Mouse (Mus musculus) common myeloid progenitor, adult 5-6 weeks (primary cell): ENCODE data around the gene Pef1. TPM values are rescaled to one million over a fixed set of nuclear protein-coding genes. Genes with fewer than 3 reads are reported as not detected.

ENCODE experiments used
- ATAC-seq: replicated peaks from 2 replicates; pipeline ENCODE4 v1.8.0; 2016; ENCODE audit warnings: low read depth, mild to moderate bottlenecking, moderate TSS enrichment, inconsistent platforms; ENCODE audit not compliant: poor library complexity, severe bottlenecking
- total RNA-seq: library from RNA; stranded (forward); fragments of 200-1000, 187-1606 nt; gene quantifications from 2 replicates; pipeline ENCODE4 v1.2.3, GENCODE M21; 2017

Pef1 gene
- 14.0 and 14.9 TPM in 2 replicates for total RNA-seq

DNA sequence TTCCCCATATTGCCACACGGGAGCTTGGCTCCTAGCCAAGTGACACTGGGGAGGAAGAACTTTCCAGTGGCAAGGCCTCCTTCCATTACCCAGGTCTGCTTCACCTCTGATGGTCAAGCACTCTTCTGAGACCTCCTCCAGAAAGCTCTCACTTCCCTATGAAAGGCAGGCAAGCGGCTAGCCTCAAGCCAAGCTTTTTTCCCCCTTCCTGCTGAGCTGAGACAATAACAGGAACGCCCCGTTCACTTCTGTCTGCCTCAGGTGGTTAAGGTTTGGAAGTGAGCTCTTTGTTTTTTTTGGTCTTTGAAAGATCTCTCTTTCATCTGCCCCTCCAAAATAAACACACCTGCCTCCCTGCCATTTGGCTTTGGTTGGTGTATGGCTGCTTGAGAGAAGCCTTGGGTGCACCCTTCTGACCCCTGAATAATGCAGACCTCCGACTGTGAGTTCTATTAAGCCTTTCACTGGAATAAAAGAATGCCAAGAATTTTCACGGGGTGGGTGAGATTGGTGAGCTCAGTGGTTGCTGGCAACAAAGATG is at the start of gene Pef1:
Pef1 (plus strand) TSS at position 448 of the 541 bp plus-strand sequence.
- peak; percentile 39; the same call in 1 of the 2 replicates for ATAC-seq

- ATAC-seq, result no peak
Measured at GRCm38 (mm10) chr4:130053111-130053510, 49.2 kb upstream of the Pef1 start.

- no peak for ATAC-seq
Measured at GRCm38 (mm10) chr4:130054727-130055126, 47.6 kb upstream of the Pef1 start.

GRCm38 (mm10) chr4:130055160-130056010 is 47.0 kb upstream of the Pef1 start:
- no peak for ATAC-seq

- no peak for ATAC-seq
Measured at GRCm38 (mm10) chr4:130056011-130056322, 46.4 kb upstream of the Pef1 start.

- ATAC-seq, result no peak
Measured at GRCm38 (mm10) chr4:130056471-130056870, 45.9 kb upstream of the Pef1 start.

DNA sequence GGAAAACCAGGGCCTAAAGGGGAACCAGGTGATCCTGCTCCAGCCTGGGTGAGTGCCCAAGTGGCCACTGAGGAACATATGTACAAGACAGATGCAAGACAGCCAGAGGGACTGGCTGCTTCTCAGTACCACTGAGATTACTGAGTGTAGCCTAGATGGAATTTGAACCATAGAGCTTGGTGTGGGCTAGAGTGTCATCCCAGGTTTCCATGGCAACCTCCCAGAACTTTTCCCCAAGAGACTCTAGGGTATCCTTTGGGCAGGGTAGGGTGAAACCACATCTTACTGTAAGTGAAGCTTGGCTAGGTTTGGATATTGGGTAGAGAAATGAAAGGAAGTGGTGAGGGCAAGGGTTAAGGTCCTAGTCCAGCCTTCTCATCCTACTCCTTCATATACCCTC is 41.4 kb upstream of the Pef1 start:
- no peak for ATAC-seq

GRCm38 (mm10) chr4:130063191-130063590 is 39.2 kb upstream of the Pef1 start:
- no peak for ATAC-seq

- no peak; the same call in 1 of the 2 replicates for ATAC-seq
Measured at GRCm38 (mm10) chr4:130066816-130067215, 35.5 kb upstream of the Pef1 start.

DNA sequence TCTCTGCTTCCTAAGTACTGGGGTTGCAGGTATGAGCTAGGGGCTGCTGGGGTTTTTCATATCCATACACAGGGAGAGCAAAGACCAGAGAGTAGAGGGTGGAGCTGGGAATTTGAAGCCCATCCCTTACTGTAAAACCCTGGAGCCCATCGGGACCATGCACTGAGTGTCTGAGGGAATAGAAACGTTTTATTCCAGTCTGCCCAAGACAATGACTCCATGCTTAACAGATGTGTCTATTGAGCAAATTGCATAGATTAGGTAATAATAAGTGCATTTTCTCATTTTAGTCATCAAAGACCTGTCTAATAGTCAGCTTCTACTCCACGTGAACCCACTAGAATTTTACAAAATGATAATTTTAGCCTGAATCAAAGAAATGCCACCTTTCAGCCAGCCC is 31.8 kb upstream of the Pef1 start:
- no peak for ATAC-seq

DNA sequence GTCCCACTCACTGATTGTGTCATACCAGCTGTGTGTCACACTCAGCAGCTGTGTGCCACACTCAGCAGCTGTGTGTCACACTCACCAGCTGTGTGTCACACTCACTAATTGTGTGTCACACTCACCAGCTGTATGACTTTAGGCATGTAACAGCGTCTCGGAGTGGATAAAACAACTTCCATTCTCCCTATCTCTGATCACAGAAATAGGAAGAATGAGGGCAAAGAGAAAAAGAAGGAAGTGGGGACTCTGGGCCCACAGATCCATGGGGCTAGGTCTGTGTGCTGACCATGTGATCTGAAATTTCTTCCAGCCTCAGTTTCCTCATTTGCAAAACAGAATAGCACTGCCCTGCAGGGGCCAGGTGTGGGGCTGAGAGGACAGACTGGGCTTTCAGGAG is 30.6 kb upstream of the Pef1 start:
- ATAC-seq, result no peak

GRCm38 (mm10) chr4:130073367-130073766 is 29.0 kb upstream of the Pef1 start:
- no peak for ATAC-seq

DNA sequence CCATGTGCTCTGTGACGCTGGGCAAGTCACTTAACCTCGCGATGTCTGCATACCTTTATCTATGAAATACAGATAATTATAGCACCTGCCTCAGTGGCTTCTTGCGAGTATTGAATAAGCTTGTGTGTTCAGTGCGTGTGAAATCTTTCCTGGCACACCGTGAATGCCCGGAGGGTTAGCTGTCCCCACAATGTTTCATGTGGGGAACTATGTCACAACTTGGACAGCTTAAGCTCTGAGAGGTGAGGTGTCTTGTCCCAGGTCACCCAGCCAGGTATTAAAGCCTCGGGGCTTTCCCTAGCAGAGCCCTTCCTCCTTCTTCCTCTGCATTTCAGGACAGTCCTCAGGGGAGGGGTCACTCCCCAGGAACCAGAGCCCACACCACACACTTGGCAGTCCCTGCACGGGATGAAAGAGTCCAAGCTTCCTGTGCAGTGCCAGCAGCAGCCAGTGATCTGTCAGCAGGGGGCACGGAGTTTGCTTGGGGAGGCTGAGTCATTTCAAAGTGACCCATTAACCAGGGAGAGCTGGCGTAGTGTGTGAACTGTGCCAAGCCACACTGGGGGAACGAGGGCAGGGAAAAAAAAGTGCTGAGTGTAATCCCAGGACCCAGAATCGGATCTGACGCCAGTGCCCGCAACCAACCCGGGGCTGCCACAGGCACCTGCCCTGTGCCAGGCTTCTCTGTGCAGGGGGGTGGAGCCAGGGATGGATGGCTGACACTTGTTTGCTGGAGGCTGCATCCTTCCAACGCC is 27.4 kb upstream of the Pef1 start:
- ATAC-seq, result peak; percentile 92

DNA sequence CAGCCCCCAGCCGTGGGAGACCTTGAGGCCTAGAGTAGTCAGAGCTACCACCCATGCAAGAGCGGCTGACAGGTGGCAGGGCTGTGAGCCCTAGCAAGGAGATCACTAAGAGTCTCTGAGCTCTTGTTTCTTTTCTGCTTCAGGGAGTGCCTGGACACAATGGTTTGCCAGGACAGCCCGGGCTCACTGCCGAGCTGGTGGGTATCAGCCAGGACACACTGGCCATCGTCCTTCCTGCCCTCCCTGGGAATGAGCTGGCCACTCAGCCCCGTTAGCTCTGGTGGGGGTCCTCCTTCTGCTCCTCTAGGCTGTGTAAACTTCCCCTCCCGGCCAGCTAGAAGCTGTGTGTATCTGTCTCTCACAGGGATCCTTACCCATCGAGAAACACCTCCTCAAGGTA is 25.5 kb upstream of the Pef1 start:
- no peak for ATAC-seq

GRCm38 (mm10) chr4:130078816-130079485 is 23.4 kb upstream of the Pef1 start:
- ATAC-seq, result no peak

- ATAC-seq, result no peak
Measured at GRCm38 (mm10) chr4:130079521-130079920, 22.8 kb upstream of the Pef1 start.

GRCm38 (mm10) chr4:130081345-130082190 is 20.8 kb upstream of the Pef1 start:
- peak; percentile 59 for ATAC-seq

DNA sequence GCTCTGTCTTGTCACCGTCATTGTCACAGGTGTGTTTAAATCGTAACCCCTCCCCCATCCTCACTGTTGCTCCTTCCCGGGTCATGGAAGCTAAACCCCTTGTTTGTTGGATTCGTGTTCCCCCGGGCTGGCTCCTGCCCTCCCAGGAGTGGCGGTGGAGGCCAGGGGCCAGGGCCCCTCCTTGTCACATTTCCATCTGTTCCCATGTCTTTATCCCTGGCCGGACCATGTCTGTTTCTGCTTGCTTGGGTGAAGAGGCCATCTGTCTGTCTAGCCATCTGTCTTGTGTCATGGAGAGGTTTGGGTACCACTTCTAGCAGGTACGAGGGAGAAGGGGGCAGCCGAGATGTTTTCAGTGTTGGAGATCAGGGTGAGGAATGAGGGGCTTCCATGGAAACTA is 20.1 kb upstream of the Pef1 start:
- no peak for ATAC-seq

DNA sequence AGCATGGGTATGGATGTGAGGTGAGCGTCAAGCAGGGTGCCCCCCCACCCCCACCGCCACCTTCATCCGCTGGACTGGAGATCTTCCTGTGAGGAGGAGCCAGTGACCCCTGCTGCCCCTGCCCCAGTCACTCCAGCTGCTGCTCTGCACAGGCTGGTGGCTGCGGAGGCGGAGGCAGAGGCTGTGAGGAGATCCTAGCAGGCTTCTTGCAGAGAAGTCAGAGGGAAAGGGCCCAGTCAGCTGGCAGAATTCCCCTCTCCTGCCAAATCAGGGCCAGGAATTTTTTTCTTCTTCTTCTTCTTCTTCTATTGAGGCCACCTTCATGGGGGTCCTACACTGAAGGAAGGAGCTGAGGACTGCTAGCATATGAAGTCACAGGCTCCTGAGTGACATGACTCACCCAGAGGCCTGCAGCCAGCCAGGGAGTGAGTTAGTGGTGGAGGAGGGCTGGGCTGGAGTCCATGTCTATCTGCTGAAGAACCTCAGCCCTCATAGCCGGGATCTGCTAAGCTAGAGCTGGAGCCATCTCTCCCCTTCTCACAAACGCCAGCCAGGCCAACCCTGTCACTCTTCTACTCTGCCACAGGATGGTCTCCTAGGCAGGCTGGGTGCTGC is 17.9 kb upstream of the Pef1 start:
- no peak for ATAC-seq
